Mouse (Mus musculus): ENCODE data around the gene Traf1.
A peak's percentile ranks its signal among the peaks of the same experiment; 100 is the strongest.

The Traf1 gene

GRCm38 (mm10) chr2:34941061-34941675, 20.4 kb downstream of the Traf1 start:
- DNase-seq (ENCODE audit: low spot score in 2 of 2): no peak

- no peak for DNase-seq (ENCODE audit: low spot score in 2 of 2)
Observed at GRCm38 (mm10) chr2:34940246-34940645, 21.3 kb downstream of the Traf1 start.

GRCm38 (mm10) chr2:34938269-34939208, 23.0 kb downstream of the Traf1 start:
- no peak for DNase-seq (ENCODE audit: low spot score in 2 of 2)

- DNase-seq (ENCODE audit: low spot score in 2 of 2): no peak
Observed at GRCm38 (mm10) chr2:34937460-34937859, 24.1 kb downstream of the Traf1 start.

GRCm38 (mm10) chr2:34927320-34927719, 34.3 kb downstream of the Traf1 start:
- DNase-seq (ENCODE audit: low spot score in 2 of 2): no peak

- no peak for DNase-seq (ENCODE audit: low spot score in 2 of 2)
Observed at GRCm38 (mm10) chr2:34922729-34923128, 38.8 kb downstream of the Traf1 start.

- DNase-seq (ENCODE audit: low spot score in 2 of 2): no peak
Observed at GRCm38 (mm10) chr2:34920144-34920543, 41.4 kb downstream of the Traf1 start.

- DNase-seq (ENCODE audit: low spot score in 2 of 2): no peak
Observed at GRCm38 (mm10) chr2:34915103-34915502, 46.5 kb downstream of the Traf1 start.

- DNase-seq (ENCODE audit: low spot score in 2 of 2): no peak
Observed at GRCm38 (mm10) chr2:34914823-34915082, 46.8 kb downstream of the Traf1 start.

GRCm38 (mm10) chr2:34914069-34914822, 47.3 kb downstream of the Traf1 start:
- peak in 1 of 2 experiments; percentile 33 for DNase-seq (ENCODE audit: low spot score in 2 of 2)

- DNase-seq (ENCODE audit: low spot score in 2 of 2): peak; percentile 23 to 32
Observed at GRCm38 (mm10) chr2:34913218-34914068, 48.1 kb downstream of the Traf1 start, which contains the start of gene Phf19. Gene Phf19, minus strand, starts transcription at chr2:34914026.

GRCm38 (mm10) chr2:34912613-34913012, 49.0 kb downstream of the Traf1 start:
- no peak for DNase-seq (ENCODE audit: low spot score in 2 of 2)

- DNase-seq (ENCODE audit: low spot score in 2 of 2): no peak
Observed at GRCm38 (mm10) chr2:34911871-34912270, 49.7 kb downstream of the Traf1 start.

- DNase-seq (ENCODE audit: low spot score in 2 of 2): no peak
Observed at GRCm38 (mm10) chr2:34909719-34910118, 51.9 kb downstream of the Traf1 start.

- peak; percentile 54 to 67 for DNase-seq (ENCODE audit: low spot score in 2 of 2)
Observed at GRCm38 (mm10) chr2:34906861-34907604, 54.5 kb downstream of the Traf1 start.

- no peak for DNase-seq (ENCODE audit: low spot score in 2 of 2)
Observed at GRCm38 (mm10) chr2:34906426-34906825, 55.1 kb downstream of the Traf1 start.

- DNase-seq (ENCODE audit: low spot score in 2 of 2): peak; percentile 94 to 96
Observed at GRCm38 (mm10) chr2:34904849-34905542, 56.6 kb downstream of the Traf1 start.

GRCm38 (mm10) chr2:34903652-34904405, 57.7 kb downstream of the Traf1 start:
- no peak for DNase-seq (ENCODE audit: low spot score in 2 of 2)

- DNase-seq (ENCODE audit: low spot score in 2 of 2): no peak
Observed at GRCm38 (mm10) chr2:34903191-34903590, 58.4 kb downstream of the Traf1 start.
